Mouse (Mus musculus) heart, adult 2 months (tissue): ENCODE measurements around the gene Zfp945. TPM values are rescaled to one million over a fixed set of nuclear protein-coding genes. Genes with fewer than 3 reads are reported as not detected.
A peak's percentile ranks its signal among the peaks of the same experiment; 100 is the strongest.

Experiments used
- DNase-seq, 2 experiments: peaks; one replicate each; pipeline ENCODE4 v3.0.0; 2021
- H3K27ac ChIP-seq: fragments of 200-600 bp; 2 replicates; pipeline ENCODE4 v1.8.1; 2022
- H3K27me3 ChIP-seq: fragments of 200-500 bp; 2 replicates; pipeline ENCODE4 v1.6.1; 2012; ENCODE audit warnings: mild to moderate bottlenecking, low read length, inconsistent platforms, mixed read lengths; ENCODE audit not compliant: control insufficient read depth, insufficient read depth
- H3K36me3 ChIP-seq: fragments of 200-500 bp; 2 replicates; pipeline ENCODE4 v1.6.1; 2012; ENCODE audit warnings: low read length, inconsistent platforms; ENCODE audit not compliant: control insufficient read depth, insufficient read depth
- H3K4me1 ChIP-seq: fragments of 200-500 bp; 2 replicates; pipeline ENCODE4 v1.6.1; 2011; ENCODE audit warnings: low read length; ENCODE audit not compliant: control insufficient read depth, insufficient read depth
- H3K4me3 ChIP-seq: fragments of 200-600 bp; 2 replicates; pipeline ENCODE4 v1.8.1; 2022
- H3K79me2 ChIP-seq: fragments of 200-500 bp; replicated peaks from 2 replicates; pipeline ENCODE4 v1.6.1; 2012; ENCODE audit warnings: mild to moderate bottlenecking, inconsistent platforms, low read length, moderate library complexity, mixed read lengths; ENCODE audit not compliant: control insufficient read depth, insufficient read depth
- H3K9ac ChIP-seq: fragments of 200-500 bp; 2 replicates; pipeline ENCODE4 v1.6.1; 2012; ENCODE audit warnings: low read depth, mild to moderate bottlenecking, control low read depth, inconsistent platforms, low read length, mixed read lengths
- CTCF ChIP-seq: fragments of 200-600 bp; IDR thresholded peaks from 2 replicates; pipeline ENCODE4 v1.8.1; 2022; ENCODE audit warnings: antibody characterized with exemption, mild to moderate bottlenecking, moderate library complexity
- EP300 ChIP-seq: fragments of 200-500 bp; IDR thresholded peaks from 2 replicates; pipeline ENCODE4 v1.6.1; 2011; ENCODE audit warnings: low read depth, low read length, control low read depth; ENCODE audit not compliant: insufficient read depth
- POLR2A ChIP-seq: fragments of 200-500 bp; IDR thresholded peaks from 2 replicates; pipeline ENCODE4 v1.6.1; 2011; ENCODE audit warnings: mild to moderate bottlenecking, low read depth, low read length, control low read depth; ENCODE audit not compliant: insufficient read depth
- WGBS: fragments of 180-500 bp; shearing (Covaris S2); methylation state at CpG from one replicate; pipeline ENCODE4 v1.1.7; 2018; 5-methylcytosine and 5-hydroxymethylcytosine counted together
- intact Hi-C: fragments of 180-260 bp; cut with DNase I; formaldehyde crosslinking; loops from one replicate; pipeline ENCODE4 v1.15.1; 2025
- polyA plus RNA-seq: library from polyadenylated mRNA; depleted of rRNA; stranded (reverse); fragments of >200 nt; gene quantifications from 2 replicates; pipeline ENCODE4 v1.2.3, GENCODE M21; 2012; rRNA removed
- total RNA-seq, 2 experiments: library from RNA; stranded (reverse); gene quantifications; 2 replicates each; pipeline ENCODE4 v1.2.3; 2021

Zfp945 gene
- total and polyA plus RNA-seq, 3 experiments, result 2.9 to 6.5 (median 3.8) TPM

GRCm38 (mm10) chr17:22866421-22866844 lies 501 bp downstream of the Zfp945 start:
- peak overlapping the region; percentile 81 for H3K4me3 ChIP-seq
- H3K27ac ChIP-seq, result peak overlapping the region; percentile 92
- peak overlapping the region; percentile 95 for H3K9ac ChIP-seq
- WGBS, result under 1% methylated on average over 10 of the region's 10 CpGs
- H3K27me3 ChIP-seq, result no peaks in the 10 kb centered on the region
- TF ChIP-seq CTCF, result no peak
- no peak for DNase-seq
- peaks cover 18% of the 10 kb centered on the region for H3K36me3 ChIP-seq
- intact Hi-C loops, result loop anchor here (2.0 kb wide), 1 partner anchor 50 kb away; no protein-coding TSS in a partner anchor
- peaks cover 2% of the 10 kb centered on the region; the same call in 1 of the 2 replicates for H3K79me2 ChIP-seq
- H3K4me1 ChIP-seq, result peaks cover 5% of the 10 kb centered on the region

GRCm38 (mm10) chr17:22821166-22821565 lies 45.8 kb downstream of the Zfp945 start:
- DNase-seq, result no peak
- no peak for TF ChIP-seq POLR2A
- Histone ChIP-seq H3K9ac (no peak overlapping the region), H3K36me3 (no peaks in the 10 kb centered on the region), H3K27ac (no peak overlapping the region), H3K4me1 (no peaks in the 10 kb centered on the region), H3K4me3 (no peak overlapping the region), H3K79me2 (no peaks in the 10 kb centered on the region), H3K27me3 (no peaks in the 10 kb centered on the region)
- WGBS, result 43% methylated on average over 4 of the region's 4 CpGs
- intact Hi-C loops, result no loop called here

GRCm38 (mm10) chr17:22818199-22818595 lies 48.7 kb downstream of the Zfp945 start:
- Histone ChIP-seq H3K27ac (peak overlapping the region; percentile 81), H3K27me3 (no peaks in the 10 kb centered on the region), H3K9ac (no peak overlapping the region), H3K79me2 (0 out of 2 replicates have a peak, but pooled peaks cover 2% of the 10 kb centered on the region), H3K4me3 (peak overlapping the region; percentile 77), H3K36me3 (no peaks in the 10 kb centered on the region), H3K4me1 (no peaks in the 10 kb centered on the region)
- TF ChIP-seq EP300 (no peak), POLR2A (no peak), CTCF (no peak)
- WGBS, result 66% methylated on average over 3 of the region's 3 CpGs
- intact Hi-C loops, result no loop called here
- DNase-seq, result no peak

- Histone ChIP-seq H3K4me1 (no peaks in the 10 kb centered on the region), H3K79me2 (0 out of 2 replicates have a peak, but pooled peaks cover 2% of the 10 kb centered on the region), H3K27ac (peak overlapping the region; percentile 81), H3K27me3 (no peaks in the 10 kb centered on the region), H3K36me3 (no peaks in the 10 kb centered on the region), H3K9ac (peak overlapping the region; percentile 91), H3K4me3 (peak overlapping the region; percentile 77)
- peak; percentile 66 to 68 for DNase-seq
- 2% methylated on average over 28 of the region's 28 CpGs for WGBS
- intact Hi-C loops, result loop anchor here (2.0 kb wide), 1 partner anchor 49 kb away; the partner anchor contains the start of gene Zfp945
- no peak for TF ChIP-seq CTCF
- 0 out of 2 replicates have a peak, but pooled peaks have one; percentile 35 for TF ChIP-seq POLR2A
- TF ChIP-seq EP300, result no peak
Measured at GRCm38 (mm10) chr17:22817471-22818198, 49.3 kb downstream of the Zfp945 start.

GRCm38 (mm10) chr17:22799707-22800106 lies 67.2 kb downstream of the Zfp945 start:
- H3K9ac ChIP-seq, result no peak overlapping the region
- H3K27me3 ChIP-seq, result no peaks in the 10 kb centered on the region
- H3K36me3 ChIP-seq, result no peaks in the 10 kb centered on the region
- no peaks in the 10 kb centered on the region for H3K79me2 ChIP-seq
- H3K4me1 ChIP-seq, result no peaks in the 10 kb centered on the region
- no peak overlapping the region for H3K4me3 ChIP-seq
- H3K27ac ChIP-seq, result no peak overlapping the region
- intact Hi-C loops, result no loop called here
- TF ChIP-seq POLR2A, result no peak
- peak; percentile 34 for TF ChIP-seq CTCF
- DNase-seq, result no peak
- WGBS, result 64% methylated on average over 2 of the region's 2 CpGs

Other genes with a start within 250 kb of the Zfp945 start
- gene Vmn2r113, start 75.8 kb upstream of the Zfp945 start, total RNA-seq, result not detected
- gene Vmn2r113, start 75.8 kb upstream of the Zfp945 start, polyA plus RNA-seq, result not detected in 2 replicates
- not detected for gene Vmn2r-ps130, start 194.0 kb upstream of the Zfp945 start, total RNA-seq
- gene Vmn2r-ps130, start 194.0 kb upstream of the Zfp945 start, polyA plus RNA-seq, result not detected in 2 replicates